Mouse (Mus musculus): Measurements from ENCODE around the gene E330009J07Rik.

The E330009J07Rik gene

DNA sequence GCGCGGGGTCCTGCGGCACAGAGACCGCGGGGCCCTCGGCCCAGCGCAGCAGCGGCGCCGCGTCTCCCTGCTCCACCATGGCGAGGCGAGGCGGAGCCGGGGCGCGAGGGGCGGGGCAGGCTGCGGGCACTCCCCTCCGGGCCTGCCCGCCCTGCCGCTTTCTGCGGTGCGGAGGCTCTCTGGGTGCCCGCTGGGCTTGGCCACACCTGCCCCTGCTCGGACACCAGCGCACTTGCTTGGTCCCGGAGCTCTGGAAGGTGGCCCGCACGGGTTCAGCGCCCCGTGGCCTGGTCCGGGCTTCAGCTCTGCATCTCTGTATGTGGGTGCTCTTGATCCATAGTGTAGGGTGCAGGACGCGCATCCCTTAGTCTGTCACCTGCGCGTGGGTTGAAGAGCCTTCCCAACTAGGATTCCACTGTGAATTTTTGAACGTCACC lies at the start of gene E330009J07Rik:
TSS of gene E330009J07Rik (minus strand) at position 89 of the 437 bp plus-strand sequence.
- peak; percentile 89 to 95 for DNase-seq (ENCODE audit: inconsistent age in 2 of 2, low spot score in 1 of 2)

DNA sequence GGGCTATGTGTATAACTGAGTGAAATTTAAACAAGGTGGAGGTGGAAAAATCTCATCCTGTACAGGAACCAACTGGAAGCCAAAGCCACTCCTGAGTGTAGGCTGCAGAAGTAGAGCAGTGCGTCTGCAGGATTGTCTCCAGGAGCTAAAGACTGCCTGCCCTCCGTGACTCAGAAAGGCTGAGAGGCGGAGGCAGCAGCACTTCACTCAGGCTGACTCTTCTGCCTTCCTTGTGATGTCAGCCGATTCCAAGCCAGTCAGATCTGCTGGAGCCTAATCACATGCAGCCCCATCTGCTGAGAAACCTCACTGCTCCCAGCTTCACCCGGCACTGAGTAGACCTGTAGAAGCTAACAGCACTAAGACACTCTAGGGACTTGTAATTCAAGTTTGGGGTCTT lies 46.4 kb upstream of the E330009J07Rik start:
- no peak for DNase-seq (ENCODE audit: inconsistent age in 2 of 2, low spot score in 1 of 2)

GRCm38 (mm10) chr6:40479705-40480104 lies 43.8 kb upstream of the E330009J07Rik start:
- peak in 1 of 2 experiments; percentile 34 for DNase-seq (ENCODE audit: inconsistent age in 2 of 2, low spot score in 1 of 2)

DNA sequence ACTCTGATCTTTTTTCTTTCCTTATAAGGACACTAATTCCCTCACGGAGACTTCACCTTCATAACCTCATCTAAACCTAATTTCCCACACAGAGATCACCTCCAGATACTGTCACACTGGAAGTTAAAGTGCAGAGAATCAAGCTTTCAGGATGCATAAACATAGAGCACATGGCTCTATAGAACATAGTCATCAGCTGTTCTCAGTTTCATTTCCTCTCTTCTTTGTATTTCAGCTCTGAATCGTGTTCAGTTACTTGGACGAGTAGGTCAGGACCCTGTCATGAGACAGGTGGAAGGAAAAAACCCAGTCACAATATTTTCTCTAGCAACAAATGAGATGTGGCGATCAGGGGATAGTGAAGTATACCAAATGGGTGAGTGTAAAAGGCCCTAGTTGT lies 40.2 kb upstream of the E330009J07Rik start:
- DNase-seq (ENCODE audit: inconsistent age in 2 of 2, low spot score in 1 of 2): no peak

- DNase-seq (ENCODE audit: inconsistent age in 2 of 2, low spot score in 1 of 2): no peak
Measured at GRCm38 (mm10) chr6:40471720-40472010, 35.7 kb upstream of the E330009J07Rik start.

GRCm38 (mm10) chr6:40470916-40471719 lies 35.2 kb upstream of the E330009J07Rik start, which contains the start of gene Ssbp1:
Ssbp1 (plus strand) TSS chr6:40471352.
- peak; percentile 93 to 97 for DNase-seq (ENCODE audit: inconsistent age in 2 of 2, low spot score in 1 of 2)

DNA sequence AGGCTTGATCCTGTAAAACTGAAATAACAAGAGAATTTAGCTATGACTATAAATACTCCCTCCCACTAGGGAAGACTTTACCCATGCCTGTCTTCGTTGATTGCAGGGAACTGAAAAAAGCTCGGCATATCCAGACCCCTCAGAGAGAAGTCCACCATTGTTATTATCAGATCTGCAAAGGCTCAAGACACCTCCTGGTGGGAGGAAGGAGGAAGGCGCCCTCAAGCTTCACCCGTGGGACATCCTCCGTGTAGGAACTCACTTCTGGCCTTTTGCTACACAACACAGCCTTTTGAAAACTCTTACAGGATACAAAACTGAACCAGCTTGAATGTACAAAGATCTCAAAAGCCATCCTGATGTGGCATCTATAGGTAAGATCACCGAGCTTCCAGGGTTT lies 29.8 kb upstream of the E330009J07Rik start:
- no peak for DNase-seq (ENCODE audit: inconsistent age in 2 of 2, low spot score in 1 of 2)

GRCm38 (mm10) chr6:40454436-40455041 lies 18.6 kb upstream of the E330009J07Rik start:
- DNase-seq (ENCODE audit: inconsistent age in 2 of 2, low spot score in 1 of 2): peak in 1 of 2 experiments; percentile 50

DNA sequence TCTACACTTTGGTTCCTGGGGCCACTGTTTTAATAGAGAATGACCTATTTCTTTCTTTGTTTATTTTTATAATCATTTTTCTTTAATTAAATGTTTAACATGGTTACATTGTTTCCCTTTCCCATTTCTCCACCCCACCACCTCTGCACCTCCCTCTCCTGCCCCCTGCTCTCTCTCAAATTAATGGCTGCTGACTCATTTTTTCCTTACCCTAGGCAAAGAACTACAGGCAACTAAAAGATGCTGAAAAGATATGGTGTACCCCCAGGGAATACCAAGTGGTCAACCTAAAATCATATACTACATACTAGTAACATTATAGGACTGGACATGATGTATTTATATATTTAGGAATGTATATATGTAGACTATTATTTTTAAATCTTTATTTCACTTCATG lies 12.7 kb upstream of the E330009J07Rik start:
- DNase-seq (ENCODE audit: inconsistent age in 2 of 2, low spot score in 1 of 2): no peak

DNA sequence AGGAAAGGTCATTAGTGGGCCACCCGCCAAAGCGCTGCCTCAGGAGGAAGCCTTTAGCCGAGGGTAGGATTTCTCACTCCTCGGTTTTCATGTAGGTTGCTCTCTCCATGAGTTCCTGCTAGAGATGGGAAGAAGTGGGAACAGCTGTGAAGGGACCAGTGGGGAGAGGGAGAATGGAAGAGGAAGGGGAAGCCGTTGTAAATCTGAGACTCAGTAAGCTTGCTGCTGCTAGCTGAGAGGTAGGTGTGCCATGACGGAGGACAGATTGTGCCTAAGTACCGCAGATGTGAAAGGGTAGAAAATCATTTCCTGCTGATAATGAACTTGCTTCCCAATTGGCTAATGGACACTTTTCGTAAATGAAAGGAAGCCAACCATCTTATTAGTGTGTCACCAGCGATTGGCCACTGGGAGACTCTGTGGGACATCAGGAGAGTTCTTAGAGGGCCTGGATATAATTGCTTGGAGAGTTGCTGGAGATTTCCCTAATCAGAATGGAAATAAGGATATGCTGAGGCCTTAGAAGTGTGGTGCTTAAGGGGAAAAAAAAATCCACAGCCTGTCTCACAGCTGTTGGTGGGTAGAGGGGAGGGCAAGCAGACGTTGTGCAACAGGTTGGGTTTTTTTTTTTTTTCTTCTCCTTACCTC lies 7.5 kb upstream of the E330009J07Rik start:
- DNase-seq (ENCODE audit: inconsistent age in 2 of 2, low spot score in 1 of 2): no peak

GRCm38 (mm10) chr6:40441755-40442154 lies 5.8 kb upstream of the E330009J07Rik start:
- DNase-seq (ENCODE audit: inconsistent age in 2 of 2, low spot score in 1 of 2): no peak

GRCm38 (mm10) chr6:40441276-40441675 lies 5.3 kb upstream of the E330009J07Rik start:
- DNase-seq (ENCODE audit: inconsistent age in 2 of 2, low spot score in 1 of 2): no peak

DNA sequence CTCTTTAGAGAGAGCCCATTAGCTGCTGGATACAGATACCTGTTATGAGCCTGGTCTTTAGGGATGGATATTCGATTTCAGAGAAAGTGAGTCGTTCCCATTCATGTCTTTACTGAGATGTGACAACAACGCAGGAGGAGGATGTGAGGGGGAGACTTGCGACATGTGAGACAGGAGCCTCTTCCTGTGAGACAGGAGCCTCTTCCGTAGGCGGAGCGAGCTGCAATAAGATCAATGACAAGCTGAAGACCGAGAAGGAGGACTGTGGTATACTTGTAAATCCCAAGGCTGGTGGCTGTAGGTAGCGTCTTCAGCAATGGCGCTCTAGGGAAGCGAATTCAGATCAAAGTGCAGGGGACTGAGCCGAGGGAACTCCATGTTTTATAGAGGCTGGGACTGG lies 3.8 kb upstream of the E330009J07Rik start:
- DNase-seq (ENCODE audit: inconsistent age in 2 of 2, low spot score in 1 of 2): no peak

- DNase-seq (ENCODE audit: inconsistent age in 2 of 2, low spot score in 1 of 2): no peak
Measured at GRCm38 (mm10) chr6:40438936-40439335, 3.0 kb upstream of the E330009J07Rik start, which contains the start of gene Wee2. Wee2 (plus strand) TSS chr6:40439088.

- DNase-seq (ENCODE audit: inconsistent age in 2 of 2, low spot score in 1 of 2): peak; percentile 56 to 84
Measured at GRCm38 (mm10) chr6:40435151-40436046, 536 bp downstream of the E330009J07Rik start.

DNA sequence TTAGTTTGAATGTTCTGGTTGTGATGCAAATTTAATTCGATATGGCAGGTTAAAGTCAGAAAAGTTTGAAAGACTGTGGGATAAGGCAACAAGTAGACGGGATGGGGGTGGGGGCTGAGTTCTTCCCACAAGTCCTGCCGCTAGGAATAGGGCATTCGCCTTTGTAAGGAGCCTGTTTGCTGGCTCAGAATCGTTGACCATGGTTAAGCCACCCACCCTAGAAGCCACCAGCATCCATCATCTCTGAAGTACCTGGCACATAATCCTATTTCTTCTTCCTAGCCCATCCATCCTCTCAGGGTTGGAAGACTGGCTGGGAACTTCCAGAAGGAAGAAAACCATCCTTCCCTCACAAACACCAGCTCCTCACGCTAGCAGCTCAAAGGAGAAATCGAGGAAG lies 1.2 kb downstream of the E330009J07Rik start:
- DNase-seq (ENCODE audit: inconsistent age in 2 of 2, low spot score in 1 of 2): no peak

DNA sequence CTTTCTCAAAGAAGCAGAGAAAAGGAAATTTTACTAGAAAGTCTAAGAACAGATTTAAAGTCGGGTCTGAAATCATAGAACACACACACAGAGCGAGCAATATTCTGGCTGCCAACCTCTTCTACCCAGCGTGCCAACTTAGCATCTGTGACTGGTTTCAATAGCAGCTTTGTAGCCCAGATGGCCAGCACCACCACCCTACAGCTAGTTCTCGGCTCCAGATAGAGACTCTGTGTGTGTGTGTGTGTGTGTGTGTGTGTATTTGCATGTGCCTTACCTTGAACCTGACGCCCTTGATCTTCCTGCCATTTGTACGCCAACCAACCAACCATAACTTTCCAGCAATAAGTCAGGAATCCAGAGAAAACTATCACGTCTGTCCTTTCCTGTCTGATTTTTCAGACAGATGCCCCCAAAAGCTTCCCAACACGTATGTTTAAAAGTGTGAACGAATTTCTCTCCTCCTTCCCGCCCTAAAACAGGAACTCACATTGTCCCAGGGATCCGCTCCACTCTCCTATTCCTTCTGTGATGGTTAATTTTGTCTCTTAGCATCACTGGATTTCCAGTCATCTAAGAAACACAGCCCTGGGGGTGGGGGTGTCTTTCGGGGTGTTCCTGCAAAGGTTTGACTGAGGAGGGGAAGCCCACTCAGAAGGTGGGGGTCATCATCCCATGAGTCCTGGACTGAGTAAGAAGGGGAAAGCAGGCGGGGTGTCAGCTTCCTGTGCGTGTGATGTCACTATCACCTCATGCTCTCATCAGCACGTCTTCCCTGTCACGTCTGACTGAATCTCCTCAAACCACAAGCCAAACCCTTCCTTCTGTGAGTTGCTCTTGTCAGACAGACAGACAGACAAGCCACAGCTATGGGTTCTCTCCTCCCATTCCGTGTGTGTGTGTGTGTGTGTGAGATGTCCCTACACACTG lies 3.3 kb downstream of the E330009J07Rik start:
- DNase-seq (ENCODE audit: inconsistent age in 2 of 2, low spot score in 1 of 2): no peak

DNA sequence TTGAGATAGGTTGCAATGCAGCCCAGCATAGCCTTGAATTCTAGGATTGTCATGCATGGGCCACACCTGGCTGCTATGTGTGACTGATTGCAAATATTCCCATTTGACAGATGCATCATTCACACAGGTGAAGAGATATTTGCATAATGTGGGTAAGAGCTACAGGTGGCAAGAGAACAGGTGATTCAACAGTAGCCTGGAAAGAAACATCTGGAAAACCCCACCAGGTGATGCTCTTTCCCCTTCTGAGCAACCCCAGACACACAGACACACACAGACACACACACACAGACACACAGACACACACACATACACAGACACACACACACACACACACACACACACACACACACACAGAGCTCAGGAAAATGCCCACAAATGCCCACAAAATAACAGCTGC lies 4.1 kb downstream of the E330009J07Rik start:
- no peak for DNase-seq (ENCODE audit: inconsistent age in 2 of 2, low spot score in 1 of 2)

DNA sequence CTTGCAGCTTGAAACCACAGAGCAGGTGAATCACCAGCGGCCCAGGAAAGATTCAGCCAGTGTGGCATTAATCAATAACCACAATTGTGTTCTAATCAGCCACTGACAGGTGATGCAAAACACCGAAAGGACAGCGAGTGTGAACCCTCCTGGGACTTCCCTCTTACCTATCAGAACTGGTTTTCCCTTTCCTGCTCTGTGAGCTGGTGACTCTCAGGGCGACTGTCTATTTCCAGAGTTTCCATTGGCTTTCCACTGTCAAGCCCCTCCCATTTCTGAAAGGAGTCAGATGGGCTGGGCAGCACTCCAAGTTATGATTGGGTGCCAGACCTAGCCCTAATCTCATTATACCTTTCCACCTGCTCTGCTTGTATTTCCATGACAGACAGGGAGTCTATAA lies 4.6 kb downstream of the E330009J07Rik start:
- DNase-seq (ENCODE audit: inconsistent age in 2 of 2, low spot score in 1 of 2): peak; percentile 50 to 65

- DNase-seq (ENCODE audit: inconsistent age in 2 of 2, low spot score in 1 of 2): no peak
Measured at GRCm38 (mm10) chr6:40430878-40431277, 5.1 kb downstream of the E330009J07Rik start.

Measured in adrenal gland, adult (tissue).